Comparison of ENCODE assay signal across 8 mouse cellular contexts in genomic region chr5:36946445-36946844, GRCm38 (mm10). TPM values are rescaled to one million over a fixed set of nuclear protein-coding genes. Genes with fewer than 3 reads are reported as not detected.
DNase-seq lines count a peak whose midpoint lies in the region; ATAC-seq and TF ChIP-seq lines count a peak whose summit lies in the region.

No protein-coding gene starts in this region.

- no peak for TF ChIP-seq POLR2A in CH12.LX (IDR thresholded peaks at IDR 0.05; ENCODE audit: low read depth, low read length)

- no peaks in the 10 kb centered on the region for H3K9me3 ChIP-seq in kidney, embryonic 14.5 days (ENCODE audit: control insufficient read depth, low read length)
- peaks cover 2% of the 10 kb centered on the region for H3K9me3 ChIP-seq in CH12.LX (replicated peaks; ENCODE audit: low read length)
- no peaks in the 10 kb centered on the region for H3K9me3 ChIP-seq in embryonic facial prominence, embryonic 10.5 days
- no peaks in the 10 kb centered on the region for H3K9me3 ChIP-seq in limb, embryonic 10.5 days (replicated peaks)

- peak; percentile 31 for DNase-seq in kidney, adult 18-20 months
- DNase-seq in CH12.LX (ENCODE audit: extremely low read depth): peak; percentile 76
- DNase-seq in adrenal gland, postnatal 14 days: peak; percentile 75
- DNase-seq in embryonic facial prominence, embryonic 10.5 days (ENCODE audit: low spot score): peak; percentile 68
- peak; percentile 76 for DNase-seq in limb, embryonic 10.5 days (ENCODE audit: low spot score)
- DNase-seq in retina, embryonic 14.5 days (ENCODE audit: low spot score): peak; percentile 89

- no peaks in the 10 kb centered on the region for H3K36me3 ChIP-seq in kidney, embryonic 14.5 days (ENCODE audit: control insufficient read depth, insufficient read depth, low read length)
- no peaks in the 10 kb centered on the region for H3K36me3 ChIP-seq in CH12.LX (replicated peaks in 1 of 2; ENCODE audit: control insufficient read depth in 1 of 2, insufficient read depth in 1 of 2, low read length in 1 of 2)
- H3K36me3 ChIP-seq in embryonic facial prominence, embryonic 10.5 days (replicated peaks): no peaks in the 10 kb centered on the region
- no peaks in the 10 kb centered on the region for H3K36me3 ChIP-seq in limb, embryonic 10.5 days

- H3K27ac ChIP-seq in kidney, embryonic 14.5 days (ENCODE audit: low read depth, low read length): no peak overlapping the region
- no peak overlapping the region for H3K27ac ChIP-seq in CH12.LX (ENCODE audit: insufficient read depth, low read depth)
- H3K27ac ChIP-seq in embryonic facial prominence, embryonic 10.5 days (replicated peaks): no peak overlapping the region
- no peak overlapping the region for H3K27ac ChIP-seq in limb, embryonic 10.5 days

- peak; percentile 39 for TF ChIP-seq RAD21 in CH12.LX (IDR thresholded peaks at IDR 0.05; ENCODE audit: low read depth, low read length)

- no peaks in the 10 kb centered on the region for H3K27me3 ChIP-seq in kidney, embryonic 14.5 days (ENCODE audit: control insufficient read depth, insufficient read depth, low read length)
- peaks cover 56% of the 10 kb centered on the region for H3K27me3 ChIP-seq in CH12.LX (replicated peaks)
- peaks cover 16% of the 10 kb centered on the region for H3K27me3 ChIP-seq in embryonic facial prominence, embryonic 10.5 days (replicated peaks; ENCODE audit: low read depth, poor library complexity, severe bottlenecking)
- no peaks in the 10 kb centered on the region for H3K27me3 ChIP-seq in limb, embryonic 10.5 days (ENCODE audit: low read depth, poor library complexity, severe bottlenecking)

- H3K4me3 ChIP-seq in kidney, embryonic 14.5 days (ENCODE audit: low read length): no peak overlapping the region
- no peak overlapping the region for H3K4me3 ChIP-seq in CH12.LX (replicated peaks in 1 of 3; ENCODE audit: low read depth in 2 of 3, low read length in 2 of 3, poor library complexity in 1 of 3)
- H3K4me3 ChIP-seq in embryonic facial prominence, embryonic 10.5 days: no peak overlapping the region
- no peak overlapping the region for H3K4me3 ChIP-seq in limb, embryonic 10.5 days

- no peak for TF ChIP-seq EP300 in CH12.LX (IDR thresholded peaks at IDR 0.05; ENCODE audit: low read length)

- no peak for ATAC-seq in kidney, embryonic 14.5 days (ENCODE audit: low FRiP score, low TSS enrichment)
- no peak for ATAC-seq in frontal cortex, adult (ENCODE audit: low TSS enrichment)

- H3K9ac ChIP-seq in kidney, embryonic 14.5 days (ENCODE audit: low read depth, low read length): no peak overlapping the region
- H3K9ac ChIP-seq in CH12.LX (ENCODE audit: insufficient read depth, low read depth): no peak overlapping the region

- in situ Hi-C loops in CH12.LX (cut with MboI; ENCODE audit: low pct_ligation_motif_present, low pct_unique_long_range_greater_than_20kb, low sequenced_read_pairs): no loop called here

- WGBS in kidney, embryonic 14.5 days: 11% methylated on average over 5 of the region's 5 CpGs
- 25% methylated on average over 5 of the region's 5 CpGs for WGBS in embryonic facial prominence, embryonic 10.5 days
- WGBS in limb, embryonic 10.5 days: 15% methylated on average over 5 of the region's 5 CpGs

- H3K4me2 ChIP-seq in kidney, embryonic 14.5 days (replicated peaks; ENCODE audit: low read depth, low read length): no peak overlapping the region
- H3K4me2 ChIP-seq in CH12.LX (ENCODE audit: insufficient read depth, low read depth, poor library complexity, severe bottlenecking): no peak overlapping the region

- TF ChIP-seq CTCF in CH12.LX (conservative IDR thresholded peaks at IDR 0.05 in 1 of 2, IDR thresholded peaks at IDR 0.05 in 1 of 2; ENCODE audit: low read depth in 2 of 2, low read length in 2 of 2): peak; percentile 84 to 97

- H3K4me1 ChIP-seq in kidney, embryonic 14.5 days (ENCODE audit: control insufficient read depth, insufficient read depth, low read length): 0 out of 2 replicates have a peak, but pooled peaks cover 8% of the 10 kb centered on the region
- H3K4me1 ChIP-seq in CH12.LX (ENCODE audit: control insufficient read depth in 1 of 2, insufficient read depth in 2 of 2): peaks cover 0 to 15% of the 10 kb centered on the region in 2 experiments; a peak in 2 of 4 replicates
- H3K4me1 ChIP-seq in embryonic facial prominence, embryonic 10.5 days: peaks cover 4% of the 10 kb centered on the region; the same call in 1 of the 2 replicates
- H3K4me1 ChIP-seq in limb, embryonic 10.5 days: no peaks in the 10 kb centered on the region

- dilution Hi-C loops in CH12.LX (cut with MboI; ENCODE audit: extremely low pct_ligation_motif_present, extremely low pct_unique_long_range_greater_than_20kb, low sequenced_read_pairs): no loop called here

- no peaks in the 10 kb centered on the region for H3K79me2 ChIP-seq in CH12.LX (replicated peaks; ENCODE audit: control insufficient read depth, extremely low read depth, insufficient read depth, poor library complexity, severe bottlenecking)

TF ChIP-seq in CH12.LX, 34 proteins besides CTCF, POLR2A, EP300 and RAD21:
- peak; percentile 50 for TF ChIP-seq SMC3 (IDR thresholded peaks at IDR 0.05; ENCODE audit: low read depth, low read length)
- no peak for TF ChIP-seq PAX5 (IDR thresholded peaks at IDR 0.05; ENCODE audit: low read length)
- TF ChIP-seq MXI1 (IDR thresholded peaks at IDR 0.05; ENCODE audit: low read depth, low read length): no peak
TF ChIP-seq in CH12.LX: peak in this region for 1.

RNA-seq across cellular contexts. Expression of gene Wfs1, which starts 42.6 kb away (rescaled TPM):
- 12.9 and 20.9 TPM in 2 replicates for polyA plus RNA-seq in kidney, embryonic 14.5 days (2014; fragmentation: Nextera tagmentation; extraction: Ambion mirVana)
- 2.3 and 2.5 TPM in 2 replicates for total RNA-seq in CH12.LX (2012; rRNA removed)
- 0.43 and 0.56 TPM in 2 replicates for total RNA-seq in CH12.LX (2014; rRNA removed)
- polyA plus RNA-seq in CH12.LX (2012; ENCODE audit: insufficient read length, low read depth): 1.4 and 1.8 TPM in 2 replicates
- 23.7 and 24.3 TPM in 2 replicates for total RNA-seq in adrenal gland, postnatal 14 days (2021)
- 7.3 and 10.0 TPM in 2 replicates for polyA plus RNA-seq in embryonic facial prominence, embryonic 10.5 days (2016; fragmentation: Nextera tagmentation; extraction: Ambion mirVana)
- 6.1 and 6.7 TPM in 2 replicates for polyA plus RNA-seq in limb, embryonic 10.5 days (2016; fragmentation: Nextera tagmentation; extraction: Ambion mirVana)

Comparison
In these comparisons a context has a peak if more than half of its experiments do, and no peak if none do; other contexts are left out.
1. DNase-seq: peak in every context shown above with its lines; median percentile 89 in retina, embryonic 14.5 days; 76 in CH12.LX; 76 in limb, embryonic 10.5 days; 75 in adrenal gland, postnatal 14 days; 68 in embryonic facial prominence, embryonic 10.5 days; 31 in kidney, adult 18-20 months.